Mouse (Mus musculus) megakaryocyte, embryonic 14.5 days (primary cell): ENCODE measurements around the gene Gtpbp8. TPM values are rescaled to one million over a fixed set of nuclear protein-coding genes. Genes with fewer than 3 reads are reported as not detected.
A peak's percentile ranks its signal among the peaks of the same experiment; 100 is the strongest.

Experiments
- H3K27me3 ChIP-seq: replicated peaks from 2 replicates; pipeline ENCODE3; 2012; ENCODE audit warnings: inconsistent platforms
- H3K36me3 ChIP-seq: replicated peaks from 2 replicates; pipeline ENCODE3; 2012; ENCODE audit warnings: low read length, inconsistent platforms, mixed read lengths
- H3K4me1 ChIP-seq: 2 replicates; pipeline ENCODE4 v1.6.1; 2012; ENCODE audit warnings: inconsistent platforms
- H3K4me3 ChIP-seq: replicated peaks from 2 replicates; pipeline ENCODE3; 2012; ENCODE audit warnings: moderate library complexity, mild to moderate bottlenecking, inconsistent platforms
- H3K9me3 ChIP-seq: 2 replicates; pipeline ENCODE4 v1.6.1; 2012; ENCODE audit warnings: inconsistent platforms
- FLI1 ChIP-seq: IDR thresholded peaks from 2 replicates; pipeline ENCODE4 v1.6.1; 2012; ENCODE audit warnings: low read length, inconsistent platforms, mixed read lengths
- GATA1 ChIP-seq: IDR thresholded peaks from 3 replicates; pipeline ENCODE4 v1.6.1; 2012; ENCODE audit warnings: mixed read lengths, low read length, inconsistent platforms, borderline replicate concordance
- polyA plus RNA-seq: library from polyadenylated mRNA; stranded (reverse); fragments of >175 nt; gene quantifications from 2 replicates; pipeline ENCODE4 v1.2.3, GENCODE M21; 2012; ENCODE audit warnings: low replicate concordance; ENCODE audit not compliant: insufficient read depth

Gene Gtpbp8
- polyA plus RNA-seq, 1 experiment = 22.7 TPM

- peaks cover 59% of the 10 kb centered on the region for H3K4me1 ChIP-seq
- no peaks in the 10 kb centered on the region for H3K27me3 ChIP-seq
- H3K9me3 ChIP-seq = no peaks in the 10 kb centered on the region
- H3K4me3 ChIP-seq = peak overlapping the region; percentile 90
- no peak for TF ChIP-seq FLI1
- TF ChIP-seq GATA1 = no peak
- H3K36me3 ChIP-seq = peaks cover 31% of the 10 kb centered on the region
These were observed 21.3 kb upstream of the Gtpbp8 start for GRCm38 (mm10) chr16:44767506-44767905.

GRCm38 (mm10) chr16:44766320-44766892 is 20.2 kb upstream of the Gtpbp8 start:
- H3K27me3 ChIP-seq = no peaks in the 10 kb centered on the region
- TF ChIP-seq GATA1 (no peak), FLI1 (no peak)
- H3K4me3 ChIP-seq = peak overlapping the region; percentile 91
- peaks cover 51% of the 10 kb centered on the region for H3K4me1 ChIP-seq
- no peaks in the 10 kb centered on the region for H3K9me3 ChIP-seq
- H3K36me3 ChIP-seq = peaks cover 22% of the 10 kb centered on the region

- peak within 1 kb of the TSS; percentile 91 for H3K4me3 ChIP-seq
- no peak for TF ChIP-seq FLI1
- TF ChIP-seq GATA1 = no peak; the same call in 2 of the 3 replicates
- H3K27me3 ChIP-seq = no peaks in the 10 kb centered on the region
- no peaks in the 10 kb centered on the region for H3K9me3 ChIP-seq
- H3K4me1 ChIP-seq = peaks cover 44% of the 10 kb centered on the region
- peaks cover 16% of the 10 kb centered on the region for H3K36me3 ChIP-seq
These were observed 19.6 kb upstream of the Gtpbp8 start, which contains the start of gene Cd200r1 for GRCm38 (mm10) chr16:44765555-44766319. Gene Cd200r1 (plus strand): TSS chr16:44765736.

GRCm38 (mm10) chr16:44761811-44762210 is 15.6 kb upstream of the Gtpbp8 start:
- H3K9me3 ChIP-seq = no peaks in the 10 kb centered on the region
- H3K4me3 ChIP-seq = no peak overlapping the region
- peaks cover 14% of the 10 kb centered on the region for H3K4me1 ChIP-seq
- H3K27me3 ChIP-seq = no peaks in the 10 kb centered on the region
- no peak for TF ChIP-seq GATA1
- no peak for TF ChIP-seq FLI1
- H3K36me3 ChIP-seq = no peaks in the 10 kb centered on the region

- peaks cover 3% of the 10 kb centered on the region; the same call in 1 of the 2 replicates for H3K4me1 ChIP-seq
- TF ChIP-seq GATA1 (no peak), FLI1 (no peak)
- no peaks in the 10 kb centered on the region for H3K36me3 ChIP-seq
- no peaks in the 10 kb centered on the region for H3K27me3 ChIP-seq
- no peak overlapping the region for H3K4me3 ChIP-seq
- H3K9me3 ChIP-seq = no peaks in the 10 kb centered on the region
These were observed 11.5 kb upstream of the Gtpbp8 start for GRCm38 (mm10) chr16:44757700-44758099.

- Histone ChIP-seq H3K9me3 (no peaks in the 10 kb centered on the region), H3K27me3 (peaks cover 2% of the 10 kb centered on the region), H3K4me3 (no peak overlapping the region), H3K36me3 (peaks cover 9% of the 10 kb centered on the region), H3K4me1 (peaks cover 20% of the 10 kb centered on the region)
- TF ChIP-seq GATA1 (no peak), FLI1 (no peak)
These were observed 1.8 kb upstream of the Gtpbp8 start for GRCm38 (mm10) chr16:44748007-44748406.

GRCm38 (mm10) chr16:44745471-44745865 is 695 bp downstream of the Gtpbp8 start:
- TF ChIP-seq GATA1 (no peak), FLI1 (no peak)
- peak overlapping the region; percentile 99 for H3K4me3 ChIP-seq
- no peaks in the 10 kb centered on the region for H3K27me3 ChIP-seq
- H3K36me3 ChIP-seq = peaks cover 29% of the 10 kb centered on the region
- no peaks in the 10 kb centered on the region for H3K9me3 ChIP-seq
- peaks cover 20% of the 10 kb centered on the region for H3K4me1 ChIP-seq

- peaks cover 23% of the 10 kb centered on the region for H3K4me1 ChIP-seq
- H3K27me3 ChIP-seq = no peaks in the 10 kb centered on the region
- H3K36me3 ChIP-seq = peaks cover 54% of the 10 kb centered on the region
- TF ChIP-seq FLI1 (no peak), GATA1 (no peak)
- H3K9me3 ChIP-seq = no peaks in the 10 kb centered on the region
- H3K4me3 ChIP-seq = no peak overlapping the region
These were observed 3.4 kb downstream of the Gtpbp8 start for GRCm38 (mm10) chr16:44742753-44743152.

GRCm38 (mm10) chr16:44736118-44736517 is 10.0 kb downstream of the Gtpbp8 start:
- Histone ChIP-seq H3K4me1 (peaks cover 7% of the 10 kb centered on the region), H3K36me3 (peaks cover 97% of the 10 kb centered on the region), H3K9me3 (no peaks in the 10 kb centered on the region), H3K27me3 (no peaks in the 10 kb centered on the region), H3K4me3 (no peak overlapping the region)
- TF ChIP-seq GATA1 (no peak), FLI1 (no peak)

- H3K4me3 ChIP-seq = no peak overlapping the region
- TF ChIP-seq FLI1 (no peak), GATA1 (no peak)
- H3K9me3 ChIP-seq = no peaks in the 10 kb centered on the region
- peaks cover 11% of the 10 kb centered on the region for H3K4me1 ChIP-seq
- H3K27me3 ChIP-seq = no peaks in the 10 kb centered on the region
- peaks cover 96% of the 10 kb centered on the region for H3K36me3 ChIP-seq
These were observed 10.5 kb downstream of the Gtpbp8 start for GRCm38 (mm10) chr16:44735676-44736075.

GRCm38 (mm10) chr16:44734059-44734458 is 12.1 kb downstream of the Gtpbp8 start:
- Histone ChIP-seq H3K36me3 (peaks cover 95% of the 10 kb centered on the region), H3K4me1 (peaks cover 19% of the 10 kb centered on the region), H3K27me3 (no peaks in the 10 kb centered on the region), H3K9me3 (no peaks in the 10 kb centered on the region), H3K4me3 (no peak overlapping the region)
- TF ChIP-seq GATA1 (no peak), FLI1 (no peak)
